Mouse (Mus musculus) liver, embryonic 16.5 days (tissue): ENCODE data around the gene Vmn1r39. TPM values are rescaled to one million over a fixed set of nuclear protein-coding genes. Genes with fewer than 3 reads are reported as not detected.
"Not testable (repeated sequence)": the region's sequence is repeated elsewhere in the genome, so short reads cannot be mapped to it uniquely, and the experiment has no call there.

Experiments
- ATAC-seq: fragments of 200-750 bp; cut with Nextera tagmentation; 2 replicates; pipeline ENCODE4 v1.8.0; 2017; ENCODE audit warnings: low read depth, mild to moderate bottlenecking, moderate number of reproducible peaks, moderate library complexity
- H3K27ac ChIP-seq: fragments of 300-500 bp; sonication (generic); 2 replicates; pipeline ENCODE4 v1.5.1; 2014; ENCODE audit warnings: mild to moderate bottlenecking, low read length
- H3K27me3 ChIP-seq: fragments of 300-500 bp; sonication (generic); 2 replicates; pipeline ENCODE4 v1.6.1; 2014; ENCODE audit warnings: low read depth, low read length, mixed read lengths; ENCODE audit not compliant: control insufficient read depth, insufficient read depth
- H3K36me3 ChIP-seq: fragments of 300-500 bp; sonication (generic); 2 replicates; pipeline ENCODE4 v1.6.1; 2014; ENCODE audit warnings: mild to moderate bottlenecking; ENCODE audit not compliant: control insufficient read depth, insufficient read depth
- H3K4me1 ChIP-seq: fragments of 300-500 bp; sonication (generic); 2 replicates; pipeline ENCODE4 v1.6.1; 2014; ENCODE audit warnings: low read depth, low read length, mixed read lengths; ENCODE audit not compliant: control insufficient read depth
- H3K4me2 ChIP-seq: fragments of 300-500 bp; sonication (generic); 2 replicates; pipeline ENCODE4 v1.6.1; 2014; ENCODE audit warnings: low read depth, low read length, mixed read lengths
- H3K4me3 ChIP-seq: fragments of 300-500 bp; sonication (generic); 2 replicates; pipeline ENCODE4 v1.5.1; 2014; ENCODE audit warnings: low read depth, mild to moderate bottlenecking, low read length
- H3K9ac ChIP-seq: fragments of 300-500 bp; sonication (generic); 2 replicates; pipeline ENCODE4 v1.6.1; 2014; ENCODE audit warnings: low read depth, low read length
- H3K9me3 ChIP-seq: fragments of 300-500 bp; sonication (generic); replicated peaks from 2 replicates; pipeline ENCODE4 v1.6.1; 2016; ENCODE audit warnings: low read length; ENCODE audit not compliant: control insufficient read depth
- WGBS: fragments of 180-500 bp; shearing (Covaris S2); extraction: QIAGEN DNeasy Blood & Tissue Kit; methylation state at CpG from one replicate; pipeline ENCODE4 v1.1.7; 2014; ENCODE audit not compliant: insufficient replicate concordance; 5-methylcytosine and 5-hydroxymethylcytosine counted together
- polyA plus RNA-seq: library from polyadenylated mRNA; unstranded; fragments of >200 nt; fragmentation: Nextera tagmentation; extraction: Ambion mirVana; gene quantifications from 2 replicates; pipeline ENCODE4 v1.2.1, GENCODE M21; 2015

The Vmn1r39 gene
- not detected in 2 replicates for polyA plus RNA-seq

DNA sequence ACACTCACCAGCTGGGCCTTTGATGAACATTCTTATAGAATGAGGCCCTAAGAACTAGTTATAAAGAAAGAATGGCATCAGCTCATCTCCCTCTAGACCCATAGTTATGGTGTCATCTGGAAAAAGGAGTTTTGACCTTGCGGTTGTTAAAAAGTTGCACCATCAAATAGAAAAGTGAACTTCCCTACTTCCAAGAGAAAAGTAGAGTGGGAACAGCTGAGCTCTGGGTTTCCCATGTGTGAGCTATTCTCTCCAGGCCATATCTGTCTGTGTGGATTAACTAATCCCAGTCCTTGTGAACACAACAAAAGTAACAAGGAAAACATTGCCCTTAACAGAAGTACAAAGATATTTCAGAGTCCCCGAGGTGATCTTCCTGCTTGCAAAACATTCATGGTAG, at the start of gene Vmn1r39:
Vmn1r39 (minus strand) TSS at position 101 of the 400 bp plus-strand sequence.
- Histone ChIP-seq H3K4me2 (no peak within 1 kb of the TSS), H3K9ac (no peak within 1 kb of the TSS), H3K9me3 (no peaks in the 10 kb centered on the region), H3K27me3 (no peaks in the 10 kb centered on the region), H3K27ac (no peak within 1 kb of the TSS), H3K4me3 (no peak within 1 kb of the TSS), H3K36me3 (no peaks in the 10 kb centered on the region), H3K4me1 (no peaks in the 10 kb centered on the region)
- ATAC-seq: no peak
- WGBS: 60% methylated on average over 2 of the region's 2 CpGs

- Histone ChIP-seq H3K4me2 (no peak overlapping the region), H3K27ac (no peak overlapping the region), H3K4me1 (no peaks in the 10 kb centered on the region), H3K36me3 (no peaks in the 10 kb centered on the region), H3K9ac (no peak overlapping the region), H3K4me3 (no peak overlapping the region), H3K9me3 (no peaks in the 10 kb centered on the region), H3K27me3 (no peaks in the 10 kb centered on the region)
- ATAC-seq: peak; percentile 53; the same call in 1 of the 2 replicates
Observed at GRCm38 (mm10) chr6:66859391-66859790, 49.0 kb upstream of the Vmn1r39 start.

- Histone ChIP-seq H3K4me2 (no peak overlapping the region), H3K9ac (no peak overlapping the region), H3K27ac (no peak overlapping the region), H3K9me3 (no peaks in the 10 kb centered on the region), H3K36me3 (no peaks in the 10 kb centered on the region), H3K27me3 (no peaks in the 10 kb centered on the region), H3K4me1 (no peaks in the 10 kb centered on the region), H3K4me3 (no peak overlapping the region)
- ATAC-seq: no peak
- WGBS: 54% methylated on average over 1 of the region's 1 CpGs
Observed at GRCm38 (mm10) chr6:66858356-66858755, 47.9 kb upstream of the Vmn1r39 start.

GRCm38 (mm10) chr6:66856236-66856635, 45.8 kb upstream of the Vmn1r39 start:
- no peak overlapping the region for H3K4me3 ChIP-seq
- no peaks in the 10 kb centered on the region for H3K27me3 ChIP-seq
- H3K36me3 ChIP-seq: no peaks in the 10 kb centered on the region
- ATAC-seq: no peak
- H3K4me2 ChIP-seq: no peak overlapping the region
- no peak overlapping the region for H3K27ac ChIP-seq
- no peaks in the 10 kb centered on the region for H3K4me1 ChIP-seq
- no peak overlapping the region for H3K9ac ChIP-seq
- no peaks in the 10 kb centered on the region for H3K9me3 ChIP-seq

DNA sequence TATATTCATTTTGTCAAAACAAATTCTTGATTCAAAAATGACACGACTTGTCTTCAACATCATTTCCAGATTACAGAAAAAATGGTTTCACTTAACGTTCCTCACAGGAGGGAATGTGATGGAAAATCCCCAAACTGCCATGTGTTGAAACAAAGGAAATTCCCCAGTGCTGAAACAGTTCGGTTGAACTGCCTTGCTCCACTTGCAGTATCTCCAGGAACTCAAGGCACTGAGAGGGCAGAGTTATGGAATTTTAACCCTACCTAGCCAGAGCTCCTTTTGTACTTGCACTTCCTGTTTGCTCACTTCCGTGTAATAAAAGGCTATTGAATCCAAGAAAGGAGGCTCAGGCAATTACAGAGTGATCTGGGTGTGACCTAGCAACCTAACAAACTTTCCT, 38.5 kb upstream of the Vmn1r39 start:
- Histone ChIP-seq H3K4me3 (no peak overlapping the region), H3K27me3 (no peaks in the 10 kb centered on the region), H3K36me3 (no peaks in the 10 kb centered on the region), H3K4me2 (no peak overlapping the region), H3K9me3 (no peaks in the 10 kb centered on the region), H3K9ac (no peak overlapping the region), H3K27ac (no peak overlapping the region), H3K4me1 (no peaks in the 10 kb centered on the region)
- ATAC-seq: no peak
- 28% methylated on average over 4 of the region's 4 CpGs for WGBS

GRCm38 (mm10) chr6:66840631-66841030, 30.2 kb upstream of the Vmn1r39 start:
- ATAC-seq, H3K4me2 ChIP-seq, H3K9me3 ChIP-seq, H3K27me3 ChIP-seq, H3K9ac ChIP-seq, H3K36me3 ChIP-seq, H3K4me3 ChIP-seq, H3K27ac ChIP-seq, H3K4me1 ChIP-seq: not testable (repeated sequence)
- 0% methylated on average over 1 of the region's 1 CpGs for WGBS

DNA sequence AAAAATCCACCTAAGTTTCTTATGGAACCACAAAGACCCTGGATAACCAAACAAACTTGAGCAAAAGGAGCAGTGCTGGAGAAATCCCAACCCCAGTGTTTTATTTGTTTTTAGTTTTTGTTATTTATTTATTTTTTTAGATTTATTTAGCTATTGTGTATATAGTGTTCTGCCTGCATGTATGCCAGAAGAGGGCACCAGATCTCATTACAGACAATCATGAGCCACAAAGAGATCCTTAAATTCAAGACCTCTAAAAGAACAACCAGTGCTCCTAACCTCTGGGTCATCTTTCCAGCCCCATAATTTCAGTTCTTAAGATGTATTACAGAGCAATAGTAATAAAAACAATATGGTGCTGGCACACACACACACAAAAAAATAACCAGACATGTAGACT, 26.5 kb upstream of the Vmn1r39 start:
- Histone ChIP-seq H3K9ac (no peak overlapping the region), H3K4me2 (no peak overlapping the region), H3K4me3 (no peak overlapping the region), H3K4me1 (no peaks in the 10 kb centered on the region), H3K36me3 (no peaks in the 10 kb centered on the region), H3K27ac (no peak overlapping the region), H3K27me3 (no peaks in the 10 kb centered on the region), H3K9me3 (no peaks in the 10 kb centered on the region)
- ATAC-seq: no peak

- Histone ChIP-seq H3K4me1 (no peaks in the 10 kb centered on the region), H3K27me3 (no peaks in the 10 kb centered on the region), H3K27ac (no peak overlapping the region), H3K4me3 (no peak overlapping the region), H3K4me2 (no peak overlapping the region), H3K9me3 (no peaks in the 10 kb centered on the region), H3K36me3 (no peaks in the 10 kb centered on the region), H3K9ac (no peak overlapping the region)
- ATAC-seq: no peak
- WGBS: 47% methylated on average over 1 of the region's 1 CpGs
Observed at GRCm38 (mm10) chr6:66806311-66806710, 4.1 kb downstream of the Vmn1r39 start.

- Histone ChIP-seq H3K9me3 (no peaks in the 10 kb centered on the region), H3K27me3 (no peaks in the 10 kb centered on the region), H3K4me3 (no peak overlapping the region), H3K27ac (no peak overlapping the region), H3K9ac (no peak overlapping the region), H3K4me2 (no peak overlapping the region), H3K36me3 (no peaks in the 10 kb centered on the region), H3K4me1 (no peaks in the 10 kb centered on the region)
- no peak for ATAC-seq
- WGBS: 57% methylated on average over 3 of the region's 3 CpGs
Observed at GRCm38 (mm10) chr6:66805713-66806112, 4.7 kb downstream of the Vmn1r39 start.

- H3K4me2 ChIP-seq, H3K4me1 ChIP-seq, H3K27me3 ChIP-seq, H3K9me3 ChIP-seq, H3K4me3 ChIP-seq, H3K27ac ChIP-seq, H3K36me3 ChIP-seq, H3K9ac ChIP-seq, ATAC-seq: not testable (repeated sequence)
Observed at GRCm38 (mm10) chr6:66782527-66782926, 27.9 kb downstream of the Vmn1r39 start, which contains the start of gene Vmn1r38. Vmn1r38 (minus strand) TSS chr6:66782627.
